Mouse (Mus musculus) lung, embryonic 16.5 days (tissue): Measurements from ENCODE around the gene Hpdl. TPM values are rescaled to one million over a fixed set of nuclear protein-coding genes. Genes with fewer than 3 reads are reported as not detected.
A peak's percentile ranks its signal among the peaks of the same experiment; 100 is the strongest.
"Not testable (repeated sequence)": the region's sequence is repeated elsewhere in the genome, so short reads cannot be mapped to it uniquely, and the experiment has no call there.

Experiments used
- ATAC-seq: fragments of 200-750 bp; cut with Nextera tagmentation; 2 replicates; pipeline ENCODE4 v1.8.0; 2017; ENCODE audit warnings: low read depth, mild to moderate bottlenecking, moderate library complexity
- H3K27ac ChIP-seq: fragments of 300-500 bp; sonication (generic); 2 replicates; pipeline ENCODE4 v1.5.1; 2014; ENCODE audit warnings: mild to moderate bottlenecking, control low read depth, low read length
- H3K27me3 ChIP-seq: fragments of 300-500 bp; sonication (generic); 2 replicates; pipeline ENCODE4 v1.6.1; 2014; ENCODE audit warnings: low read depth, low read length, mixed read lengths; ENCODE audit not compliant: control insufficient read depth, insufficient read depth
- H3K36me3 ChIP-seq: fragments of 300-500 bp; sonication (generic); 2 replicates; pipeline ENCODE4 v1.6.1; 2014; ENCODE audit warnings: low read length; ENCODE audit not compliant: control insufficient read depth, insufficient read depth
- H3K4me1 ChIP-seq: fragments of 300-500 bp; sonication (generic); replicated peaks from 2 replicates; pipeline ENCODE4 v1.6.1; 2014; ENCODE audit warnings: low read length, mixed read lengths; ENCODE audit not compliant: control insufficient read depth, insufficient read depth
- H3K4me2 ChIP-seq: fragments of 300-500 bp; sonication (generic); 2 replicates; pipeline ENCODE4 v1.6.1; 2014; ENCODE audit warnings: low read depth, low read length, control low read depth
- H3K4me3 ChIP-seq: fragments of 300-500 bp; sonication (generic); 2 replicates; pipeline ENCODE4 v1.5.1; 2014; ENCODE audit warnings: mild to moderate bottlenecking, low read length, control low read depth
- H3K9ac ChIP-seq: fragments of 300-500 bp; sonication (generic); 2 replicates; pipeline ENCODE4 v1.6.1; 2014; ENCODE audit warnings: low read length, control low read depth
- H3K9me3 ChIP-seq: fragments of 300-500 bp; sonication (generic); 2 replicates; pipeline ENCODE4 v1.6.1; 2016; ENCODE audit warnings: low read length; ENCODE audit not compliant: control insufficient read depth
- WGBS: fragments of 180-500 bp; shearing (Covaris S2); extraction: QIAGEN DNeasy Blood & Tissue Kit; methylation state at CpG from one replicate; pipeline ENCODE4 v1.1.7; 2014; 5-methylcytosine and 5-hydroxymethylcytosine counted together
- polyA plus RNA-seq: library from polyadenylated mRNA; unstranded; fragments of >200 nt; fragmentation: Nextera tagmentation; extraction: Ambion mirVana; gene quantifications from 2 replicates; pipeline ENCODE4 v1.2.1, GENCODE M21; 2015

Hpdl gene
- 0.40 and 0.49 TPM in 2 replicates for polyA plus RNA-seq

- Histone ChIP-seq H3K4me2 (peak within 1 kb of the TSS; percentile 97), H3K27ac (no peak within 1 kb of the TSS), H3K4me3 (peak within 1 kb of the TSS; percentile 63), H3K9me3 (no peaks in the 10 kb centered on the region), H3K27me3 (peaks cover 12% of the 10 kb centered on the region), H3K36me3 (peaks cover 5% of the 10 kb centered on the region; the same call in 1 of the 2 replicates), H3K4me1 (peaks cover 13% of the 10 kb centered on the region), H3K9ac (peak within 1 kb of the TSS; percentile 63)
- 11% methylated on average over 9 of the region's 9 CpGs for WGBS
- ATAC-seq, result no peak
Observed at GRCm38 (mm10) chr4:116821694-116822016, at the start of gene Hpdl. TSS of gene Hpdl (minus strand) at chr4:116821707.

GRCm38 (mm10) chr4:116869898-116870297 lies 48.4 kb upstream of the Hpdl start:
- ATAC-seq, result no peak

GRCm38 (mm10) chr4:116862023-116862422 lies 40.5 kb upstream of the Hpdl start:
- no peak for ATAC-seq
- Histone ChIP-seq H3K4me1 (no peaks in the 10 kb centered on the region), H3K4me3 (no peak overlapping the region), H3K36me3 (no peaks in the 10 kb centered on the region), H3K4me2 (no peak overlapping the region), H3K9me3 (no peaks in the 10 kb centered on the region), H3K9ac (no peak overlapping the region), H3K27me3 (no peaks in the 10 kb centered on the region; the same call in 1 of the 2 replicates), H3K27ac (no peak overlapping the region)
- WGBS, result 58% methylated on average over 8 of the region's 8 CpGs

More at GRCm38 (mm10) chr4:116869898-116870297, 48.4 kb upstream of the Hpdl start:
- Histone ChIP-seq H3K27ac (no peak overlapping the region), H3K36me3 (no peaks in the 10 kb centered on the region), H3K9ac (no peak overlapping the region), H3K9me3 (no peaks in the 10 kb centered on the region), H3K4me2 (no peak overlapping the region), H3K4me3 (no peak overlapping the region), H3K27me3 (peaks cover 3% of the 10 kb centered on the region; the same call in 1 of the 2 replicates), H3K4me1 (no peaks in the 10 kb centered on the region)
- WGBS, result 70% methylated on average over 3 of the region's 3 CpGs

GRCm38 (mm10) chr4:116859711-116860110 lies 38.2 kb upstream of the Hpdl start:
- Histone ChIP-seq H3K27me3 (no peaks in the 10 kb centered on the region; the same call in 1 of the 2 replicates), H3K9ac (no peak overlapping the region), H3K4me1 (no peaks in the 10 kb centered on the region), H3K27ac (no peak overlapping the region), H3K4me3 (no peak overlapping the region), H3K4me2 (no peak overlapping the region), H3K36me3 (no peaks in the 10 kb centered on the region), H3K9me3 (no peaks in the 10 kb centered on the region)
- no peak for ATAC-seq
- 54% methylated on average over 5 of the region's 5 CpGs for WGBS

- no peaks in the 10 kb centered on the region for H3K36me3 ChIP-seq
- ATAC-seq, result no peak
- no peaks in the 10 kb centered on the region for H3K4me1 ChIP-seq
- H3K4me3 ChIP-seq, result no peak overlapping the region
- no peak overlapping the region for H3K9ac ChIP-seq
- no peaks in the 10 kb centered on the region for H3K27me3 ChIP-seq
- WGBS, result 86% methylated on average over 10 of the region's 10 CpGs
- H3K4me2 ChIP-seq, result no peak overlapping the region
- no peaks in the 10 kb centered on the region for H3K9me3 ChIP-seq
- H3K27ac ChIP-seq, result no peak overlapping the region
Observed at GRCm38 (mm10) chr4:116857203-116857602, 35.7 kb upstream of the Hpdl start.

GRCm38 (mm10) chr4:116854286-116854685 lies 32.8 kb upstream of the Hpdl start:
- ATAC-seq, result no peak
- Histone ChIP-seq H3K9me3 (no peaks in the 10 kb centered on the region), H3K4me1 (no peaks in the 10 kb centered on the region), H3K36me3 (no peaks in the 10 kb centered on the region), H3K27me3 (no peaks in the 10 kb centered on the region), H3K4me3 (no peak overlapping the region), H3K4me2 (no peak overlapping the region), H3K27ac (no peak overlapping the region), H3K9ac (no peak overlapping the region)
- WGBS, result 19% methylated on average over 2 of the region's 2 CpGs

GRCm38 (mm10) chr4:116849901-116850300 lies 28.4 kb upstream of the Hpdl start:
- Histone ChIP-seq H3K36me3 (no peaks in the 10 kb centered on the region), H3K4me3 (no peak overlapping the region), H3K9ac (no peak overlapping the region), H3K4me2 (no peak overlapping the region), H3K9me3 (no peaks in the 10 kb centered on the region), H3K4me1 (no peaks in the 10 kb centered on the region), H3K27me3 (no peaks in the 10 kb centered on the region), H3K27ac (no peak overlapping the region)
- 80% methylated on average over 3 of the region's 3 CpGs for WGBS
- ATAC-seq, result no peak

GRCm38 (mm10) chr4:116844324-116844723 lies 22.8 kb upstream of the Hpdl start:
- Histone ChIP-seq H3K9me3 (peaks cover 5% of the 10 kb centered on the region; the same call in 1 of the 2 replicates), H3K27me3 (peaks cover 6% of the 10 kb centered on the region; the same call in 1 of the 2 replicates), H3K36me3 (no peaks in the 10 kb centered on the region), H3K27ac (no peak overlapping the region), H3K9ac (no peak overlapping the region), H3K4me3 (no peak overlapping the region), H3K4me1 (no peaks in the 10 kb centered on the region), H3K4me2 (no peak overlapping the region)
- ATAC-seq, result no peak
- WGBS, result 91% methylated on average over 3 of the region's 3 CpGs

- no peak overlapping the region for H3K4me3 ChIP-seq
- peaks cover 8% of the 10 kb centered on the region; the same call in 1 of the 2 replicates for H3K27me3 ChIP-seq
- no peak overlapping the region for H3K9ac ChIP-seq
- H3K27ac ChIP-seq, result no peak overlapping the region
- peaks cover 5% of the 10 kb centered on the region; the same call in 1 of the 2 replicates for H3K9me3 ChIP-seq
- no peaks in the 10 kb centered on the region for H3K4me1 ChIP-seq
- no peaks in the 10 kb centered on the region for H3K36me3 ChIP-seq
- ATAC-seq, result no peak
- WGBS, result 70% methylated on average over 6 of the region's 6 CpGs
- H3K4me2 ChIP-seq, result no peak overlapping the region
Observed at GRCm38 (mm10) chr4:116840841-116841240, 19.3 kb upstream of the Hpdl start.

- peak overlapping the region; percentile 20; the same call in 1 of the 2 replicates for H3K4me3 ChIP-seq
- ATAC-seq, H3K9ac ChIP-seq, H3K36me3 ChIP-seq, H3K4me1 ChIP-seq, H3K9me3 ChIP-seq, H3K27me3 ChIP-seq, H3K27ac ChIP-seq: not testable (repeated sequence)
- H3K4me2 ChIP-seq, result peak overlapping the region; percentile 34; the same call in 1 of the 2 replicates
- WGBS, result 10% methylated on average over 20 of the region's 29 CpGs
Observed at GRCm38 (mm10) chr4:116840096-116840495, 18.6 kb upstream of the Hpdl start.
